Mouse (Mus musculus) ES-E14 (cell line): ENCODE measurements around the gene Hmga1b. TPM values are rescaled to one million over a fixed set of nuclear protein-coding genes. Genes with fewer than 3 reads are reported as not detected.

ENCODE experiments used
- DNase-seq: peaks from one replicate; pipeline ENCODE4 v3.0.0-alpha.2; 2013; ENCODE audit warnings: low read depth, low spot score
- H3K27ac ChIP-seq: 2 replicates; pipeline ENCODE4 v1.5.1; 2012; ENCODE audit warnings: low read depth, mild to moderate bottlenecking, low read length, moderate library complexity, mixed read lengths; ENCODE audit not compliant: poor library complexity, insufficient read depth, severe bottlenecking
- H3K36me3 ChIP-seq: 2 replicates; pipeline ENCODE4 v1.6.1; 2012; ENCODE audit warnings: mild to moderate bottlenecking, low read length, moderate library complexity, mixed read lengths; ENCODE audit not compliant: control insufficient read depth, poor library complexity, insufficient read depth, severe bottlenecking
- H3K4me1 ChIP-seq, 2 experiments: fragments of 150-350 bp in 1 of 2; sonication (generic) in 1 of 2; 2 replicates each; pipeline ENCODE4 v1.6.1; 2012; ENCODE audit warnings: low read length in 2 of 2, mild to moderate bottlenecking in 1 of 2, mixed read lengths in 1 of 2; ENCODE audit not compliant: control insufficient read depth in 2 of 2, insufficient read depth in 2 of 2, poor library complexity in 1 of 2
- H3K4me3 ChIP-seq, 2 experiments: fragments of 150-350 bp in 1 of 2; sonication (generic) in 1 of 2; 2 replicates each; pipeline ENCODE4 v1.5.1; 2012; ENCODE audit warnings: low read length in 2 of 2, low read depth in 1 of 2, mild to moderate bottlenecking in 1 of 2, mixed read lengths in 1 of 2; ENCODE audit not compliant: insufficient read depth in 1 of 2, poor library complexity in 1 of 2, severe bottlenecking in 1 of 2
- H3K9ac ChIP-seq: 2 replicates; pipeline ENCODE4 v1.6.1; 2012; ENCODE audit warnings: low read depth, mild to moderate bottlenecking, low read length, mixed read lengths; ENCODE audit not compliant: poor library complexity, insufficient read depth, severe bottlenecking
- H3K9me3 ChIP-seq: fragments of 150-350 bp; sonication (generic); 2 replicates; pipeline ENCODE4 v1.6.1; 2012; ENCODE audit warnings: low read depth, mild to moderate bottlenecking, low read length; ENCODE audit not compliant: control insufficient read depth, insufficient read depth
- CHD2 ChIP-seq: IDR thresholded peaks from 2 replicates; pipeline ENCODE4 v1.6.1; 2014; ENCODE audit warnings: mild to moderate bottlenecking, low read depth, low read length, inconsistent platforms
- HCFC1 ChIP-seq: IDR thresholded peaks from 2 replicates; pipeline ENCODE4 v1.6.1; 2012; ENCODE audit warnings: low read length, inconsistent platforms, borderline replicate concordance; ENCODE audit not compliant: insufficient read depth
- MAFK ChIP-seq: IDR thresholded peaks from 2 replicates; pipeline ENCODE4 v1.6.1; 2014; ENCODE audit warnings: mild to moderate bottlenecking, low read depth, low read length, inconsistent platforms; ENCODE audit not compliant: insufficient read depth
- ZC3H11A ChIP-seq: IDR thresholded peaks from 2 replicates; pipeline ENCODE4 v1.6.1; 2012; ENCODE audit warnings: low read depth, mild to moderate bottlenecking, inconsistent platforms, low read length, borderline replicate concordance
- ZNF384 ChIP-seq: IDR thresholded peaks from 2 replicates; pipeline ENCODE4 v1.6.1; 2012; ENCODE audit warnings: low read depth, low read length, inconsistent platforms
- in situ Hi-C, 2 experiments: fragments of 600-800 bp; cut with MboI; formaldehyde crosslinking; loops; one replicate each; pipeline ENCODE4 v1.15.1; 2025; ENCODE audit warnings: low sequenced_read_pairs in 2 of 2, inconsistent platforms in 1 of 2; ENCODE audit not compliant: unreplicated experiment in 2 of 2
- total RNA-seq: library from RNA; depleted of rRNA; stranded (reverse); fragments of 300-350 nt; gene quantifications from 2 replicates; pipeline ENCODE4 v1.2.3, GENCODE M21; 2012

Hmga1b gene
- total RNA-seq, 1 experiment: 244 TPM

DNA sequence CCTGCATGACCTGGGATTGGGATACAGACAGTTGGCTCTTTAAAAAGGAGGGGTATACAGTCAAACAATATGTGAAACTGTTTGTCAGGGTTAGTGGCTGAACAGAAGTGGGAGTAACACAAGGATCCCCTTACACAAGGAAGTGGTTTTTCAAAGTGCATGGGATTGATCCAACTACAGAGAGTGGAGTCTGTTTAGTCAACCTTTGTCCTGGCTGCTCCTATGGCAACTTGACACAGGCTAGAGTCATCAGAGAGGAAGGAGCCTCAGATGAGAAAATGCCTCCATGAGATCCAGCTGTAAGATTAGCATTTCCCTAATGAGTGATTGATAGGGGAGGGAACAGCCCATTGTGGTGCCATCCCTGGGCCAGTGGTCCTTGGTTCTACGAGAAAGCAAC is 5.6 kb downstream of the Hmga1b start:
- in situ Hi-C loops: no loop called here

DNA sequence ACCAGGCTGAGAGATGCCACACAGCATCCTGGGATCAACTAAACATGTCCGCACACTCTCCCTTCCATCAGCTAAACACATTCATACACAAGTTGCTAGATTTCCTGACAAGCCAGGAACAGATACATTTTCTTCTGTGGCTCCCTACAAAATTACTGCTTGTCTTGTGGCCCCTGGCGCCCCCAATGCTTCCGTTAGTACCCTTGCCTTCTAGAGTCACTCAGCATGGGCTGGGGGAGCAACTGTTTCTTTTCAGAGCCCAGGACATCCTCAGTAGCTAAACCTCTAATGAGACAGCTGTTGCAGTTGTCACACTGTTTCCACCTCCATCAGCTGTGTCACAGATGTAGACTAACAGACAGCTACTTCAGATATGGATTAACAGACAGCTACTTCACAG is 10.2 kb downstream of the Hmga1b start:
- in situ Hi-C loops: no loop called here
- no peak for DNase-seq

More for the DNA sequence above, 5.6 kb downstream of the Hmga1b start:
- H3K4me1 ChIP-seq: peaks cover 0 to 15% of the 10 kb centered on the region in 2 experiments; a peak in 2 of 4 replicates
- no peak overlapping the region for H3K27ac ChIP-seq
- H3K9me3 ChIP-seq: no peaks in the 10 kb centered on the region
- no peak overlapping the region for H3K4me3 ChIP-seq
- no peaks in the 10 kb centered on the region for H3K36me3 ChIP-seq
- no peak for DNase-seq
- H3K9ac ChIP-seq: no peak overlapping the region
- TF ChIP-seq ZNF384 (no peak), ZC3H11A (no peak), MAFK (no peak), HCFC1 (no peak), CHD2 (no peak)

DNA sequence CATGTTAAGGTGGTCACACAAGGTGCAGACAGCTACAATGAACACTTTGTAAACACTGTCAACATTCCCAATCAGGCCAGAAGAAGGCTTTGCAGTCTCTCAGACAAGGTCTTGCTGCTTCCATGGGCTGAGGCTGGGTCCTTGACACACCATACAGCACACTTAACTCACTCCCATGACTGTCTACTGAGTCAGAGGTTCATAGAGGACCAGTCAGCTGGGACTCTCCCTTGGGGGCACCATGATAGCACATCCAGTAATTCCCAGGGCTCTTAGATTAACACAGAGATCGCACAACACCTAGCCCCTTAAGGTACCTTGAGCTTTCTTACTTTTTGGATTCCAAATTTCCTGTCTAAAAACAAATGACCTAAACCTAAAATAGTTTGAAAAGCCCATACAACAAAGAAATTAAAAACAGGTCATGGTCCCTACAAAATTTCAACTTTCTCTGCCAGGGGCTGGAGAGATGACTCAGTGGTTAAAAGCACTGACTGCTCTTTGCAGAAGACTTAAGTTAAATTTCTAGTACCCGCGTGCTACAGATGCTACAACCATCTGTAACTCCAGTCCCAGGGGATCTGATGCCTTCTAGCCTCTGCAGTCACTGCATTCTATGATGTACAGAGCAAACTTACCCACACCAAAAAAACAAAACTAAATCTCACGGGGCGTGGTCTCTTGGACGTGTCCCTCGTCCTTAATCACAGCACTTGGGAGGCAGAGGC is 11.0 kb downstream of the Hmga1b start:
- H3K9ac ChIP-seq: no peak overlapping the region
- H3K27ac ChIP-seq: no peak overlapping the region
- H3K9me3 ChIP-seq: no peaks in the 10 kb centered on the region
- H3K4me1 ChIP-seq: peaks cover 0 to 12% of the 10 kb centered on the region in 2 experiments; a peak in 2 of 4 replicates
- in situ Hi-C loops: no loop called here
- H3K36me3 ChIP-seq: no peaks in the 10 kb centered on the region
- TF ChIP-seq CHD2: no peak
- no peak for TF ChIP-seq ZC3H11A
- TF ChIP-seq ZNF384: no peak
- no peak for TF ChIP-seq HCFC1
- TF ChIP-seq MAFK: no peak
- no peak overlapping the region for H3K4me3 ChIP-seq
- no peak for DNase-seq

More for the DNA sequence above, 10.2 kb downstream of the Hmga1b start:
- peaks cover 0 to 13% of the 10 kb centered on the region in 2 experiments; a peak in 2 of 4 replicates for H3K4me1 ChIP-seq
- no peaks in the 10 kb centered on the region for H3K9me3 ChIP-seq
- H3K4me3 ChIP-seq: no peak overlapping the region
- TF ChIP-seq ZC3H11A: no peak
- no peak for TF ChIP-seq MAFK
- no peak for TF ChIP-seq CHD2
- H3K27ac ChIP-seq: no peak overlapping the region
- no peak overlapping the region for H3K9ac ChIP-seq
- H3K36me3 ChIP-seq: no peaks in the 10 kb centered on the region

DNA sequence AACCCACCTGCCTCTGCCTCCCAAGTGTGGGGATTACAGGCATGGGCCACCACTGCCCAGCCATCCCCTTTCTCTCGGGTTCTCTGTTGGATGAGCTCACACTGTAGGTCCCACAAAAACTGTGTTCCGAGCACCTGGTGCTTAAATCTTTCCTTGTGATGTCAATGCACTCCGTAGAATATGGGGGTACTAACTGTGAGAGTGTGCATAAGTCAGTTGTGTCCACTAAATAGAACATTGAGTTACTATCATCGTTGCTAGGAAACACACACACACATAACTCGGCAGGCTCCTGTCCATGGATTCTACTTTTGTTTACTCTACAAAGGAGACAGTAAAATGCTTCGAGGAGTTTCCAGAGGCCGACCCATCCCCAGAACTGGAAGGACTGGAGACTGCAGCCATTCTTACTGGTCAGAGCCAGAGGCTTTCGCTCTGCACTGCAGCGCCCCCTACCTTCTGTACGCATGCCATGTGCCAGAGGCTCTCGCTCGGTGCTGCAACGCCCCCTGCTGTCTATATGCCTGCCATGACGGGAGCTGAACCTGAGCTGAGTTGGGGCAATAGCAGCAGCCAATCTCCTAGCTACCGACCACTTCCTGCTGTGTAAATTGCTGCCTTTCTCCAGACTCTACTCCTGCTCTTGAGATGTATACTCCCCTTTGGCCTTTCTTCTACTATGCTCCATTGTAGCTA is 13.3 kb downstream of the Hmga1b start:
- Histone ChIP-seq H3K27ac (no peak overlapping the region), H3K9ac (no peak overlapping the region), H3K9me3 (no peaks in the 10 kb centered on the region), H3K36me3 (no peaks in the 10 kb centered on the region), H3K4me1 (peaks cover 13 to 26% of the 10 kb centered on the region in 2 experiments), H3K4me3 (no peak overlapping the region)
- in situ Hi-C loops: loop anchor here in 1 of 2 experiments (5.0 kb wide), 1 partner anchor 49 kb away; the partner anchor contains the start of gene Dcxr
- DNase-seq: peak; percentile 93
- peak; percentile 93 for TF ChIP-seq ZC3H11A
- peak; percentile 41; the same call in 1 of the 2 replicates for TF ChIP-seq HCFC1
- no peak for TF ChIP-seq MAFK
